Comparison of ENCODE assay signal across 19 mouse cellular contexts in the genomic region with DNA sequence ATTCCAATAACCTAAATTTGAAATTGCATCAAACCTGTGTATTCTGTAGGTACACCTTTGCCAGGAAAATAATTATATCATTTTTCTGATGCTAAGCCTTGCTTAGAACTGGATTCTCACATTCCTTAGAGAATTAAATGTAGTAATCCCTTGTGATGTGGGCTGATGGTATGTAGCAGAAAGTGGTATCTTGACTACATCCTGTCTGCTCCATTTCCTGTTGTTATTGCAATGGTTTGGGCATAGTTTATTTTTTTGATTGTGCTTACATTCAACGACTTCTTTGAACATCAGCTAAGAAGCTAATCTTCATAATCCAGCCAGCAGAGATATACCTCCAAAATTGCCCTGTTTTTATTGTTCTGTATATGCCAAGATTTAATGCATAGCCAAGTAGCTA.
DNase-seq lines count a peak whose midpoint lies in the region; ATAC-seq lines count a peak whose summit lies in the region.
"Had no signal": no experiment of that assay in that cellular context is flagged by ENCODE, and none has a peak within 500 bp of the region (broad histone marks: within the 10 kb centered on the region; RNA-seq: fewer than 3 reads in every experiment).

No protein-coding gene starts in this region.

- ATAC-seq in activated CD4-positive, CD25-positive, alpha-beta regulatory T cell, adult 4 months, result peak; percentile 46
- ATAC-seq: forebrain, embryonic 13.5 days; forebrain, embryonic 16.5 days; Patski had no signal

- DNase-seq in 3T3-L1 (ENCODE audit: low read depth, low spot score), result peak; percentile 21
- peak; percentile 46 for DNase-seq in CD4-positive, CD25-positive, alpha-beta regulatory T cell, adult 2 months (ENCODE audit: low read depth, low spot score)
- DNase-seq in naive thymus-derived CD4-positive, alpha-beta T cell, adult 2 months (ENCODE audit: low read depth), result peak; percentile 34
- DNase-seq in kidney, postnatal 25 days, result no peak
- DNase-seq in urinary bladder, postnatal 14 days (ENCODE audit: low spot score), result no peak
- no peak for DNase-seq in spleen, postnatal 36 days (ENCODE audit: low spot score in 2 of 2)
- DNase-seq: adrenal gland, adult 2 months; adrenal gland, postnatal 10 days; adrenal gland, postnatal 25 days; B cell, adult 2 months; cerebellum, adult 11 months; cerebellum, adult 18-20 months; cerebellum, adult 8-10 months; cerebellum, adult 9-11 months; cerebellum, postnatal 25 days had no signal

Comparison
In these comparisons a context has a peak if more than half of its experiments do, and no peak if none do; other contexts are left out.
1. DNase-seq: peak in 3T3-L1 (single experiment), CD4-positive, CD25-positive, alpha-beta regulatory T cell, adult 2 months (single experiment) and naive thymus-derived CD4-positive, alpha-beta T cell, adult 2 months (single experiment); none in kidney, postnatal 25 days (0 of 2), urinary bladder, postnatal 14 days (single experiment) and spleen, postnatal 36 days (0 of 2).